Mouse (Mus musculus): Measurements from ENCODE around the gene Nr3c2. TPM values are rescaled to one million over a fixed set of nuclear protein-coding genes. Genes with fewer than 3 reads are reported as not detected.

Gene Nr3c2
- polyA plus RNA-seq, 1 experiment, result 0.88 TPM

GRCm38 (mm10) chr8:77154496-77154895 is 255.3 kb downstream of the Nr3c2 start:
- WGBS, result 55% methylated on average over 3 of the region's 3 CpGs
- TF ChIP-seq CTCF (IDR thresholded peaks at IDR 0.05; ENCODE audit: extremely low read depth, insufficient read depth, insufficient read length, insufficient replicate concordance), result no peak
- no peak for TF ChIP-seq POLR2A (IDR thresholded peaks at IDR 0.05; ENCODE audit: low read depth, low read length)
- H3K4me1 ChIP-seq (ENCODE audit: control insufficient read depth, insufficient read depth, insufficient read length), result no peaks in the 10 kb centered on the region
- H3K27ac ChIP-seq (ENCODE audit: insufficient read depth, low read length), result no peak overlapping the region
- H3K4me3 ChIP-seq (ENCODE audit: extremely low read depth, insufficient read depth, insufficient read length), result no peak overlapping the region
- no peaks in the 10 kb centered on the region for H3K36me3 ChIP-seq (ENCODE audit: control insufficient read depth, insufficient read depth, low read length)
- no peak for DNase-seq (ENCODE audit: low read depth in 1 of 2, low spot score in 2 of 2)
- no peaks in the 10 kb centered on the region for H3K27me3 ChIP-seq (ENCODE audit: control insufficient read depth, insufficient read depth, low read length)

GRCm38 (mm10) chr8:77169320-77169719 is 270.1 kb downstream of the Nr3c2 start:
- no peak for DNase-seq (ENCODE audit: low read depth in 1 of 2, low spot score in 2 of 2)
- no peaks in the 10 kb centered on the region for H3K36me3 ChIP-seq (ENCODE audit: control insufficient read depth, insufficient read depth, low read length)
- no peak overlapping the region for H3K4me3 ChIP-seq (ENCODE audit: extremely low read depth, insufficient read depth, insufficient read length)
- H3K4me1 ChIP-seq (ENCODE audit: control insufficient read depth, insufficient read depth, insufficient read length), result no peaks in the 10 kb centered on the region
- 90% methylated on average over 6 of the region's 6 CpGs for WGBS
- no peaks in the 10 kb centered on the region for H3K27me3 ChIP-seq (ENCODE audit: control insufficient read depth, insufficient read depth, low read length)
- no peak for TF ChIP-seq CTCF (IDR thresholded peaks at IDR 0.05; ENCODE audit: extremely low read depth, insufficient read depth, insufficient read length, insufficient replicate concordance)
- no peak for TF ChIP-seq POLR2A (IDR thresholded peaks at IDR 0.05; ENCODE audit: low read depth, low read length)
- no peak overlapping the region for H3K27ac ChIP-seq (ENCODE audit: insufficient read depth, low read length)

GRCm38 (mm10) chr8:77169757-77170438 is 270.7 kb downstream of the Nr3c2 start:
- 67% methylated on average over 4 of the region's 4 CpGs for WGBS
- Histone ChIP-seq H3K36me3 (ENCODE audit: control insufficient read depth, insufficient read depth, low read length) (no peaks in the 10 kb centered on the region), H3K4me3 (ENCODE audit: extremely low read depth, insufficient read depth, insufficient read length) (no peak overlapping the region), H3K27me3 (ENCODE audit: control insufficient read depth, insufficient read depth, low read length) (no peaks in the 10 kb centered on the region), H3K4me1 (ENCODE audit: control insufficient read depth, insufficient read depth, insufficient read length) (no peaks in the 10 kb centered on the region), H3K27ac (ENCODE audit: insufficient read depth, low read length) (no peak overlapping the region)
- TF ChIP-seq POLR2A (IDR thresholded peaks at IDR 0.05; ENCODE audit: low read depth, low read length), result no peak
- no peak for TF ChIP-seq CTCF (IDR thresholded peaks at IDR 0.05; ENCODE audit: extremely low read depth, insufficient read depth, insufficient read length, insufficient replicate concordance)
- DNase-seq (ENCODE audit: low read depth in 1 of 2, low spot score in 2 of 2), result no peak

GRCm38 (mm10) chr8:77170439-77170759 is 271.2 kb downstream of the Nr3c2 start:
- H3K4me3 ChIP-seq (ENCODE audit: extremely low read depth, insufficient read depth, insufficient read length), result no peak overlapping the region
- H3K36me3 ChIP-seq (ENCODE audit: control insufficient read depth, insufficient read depth, low read length), result no peaks in the 10 kb centered on the region
- no peak for TF ChIP-seq POLR2A (IDR thresholded peaks at IDR 0.05; ENCODE audit: low read depth, low read length)
- TF ChIP-seq CTCF (IDR thresholded peaks at IDR 0.05; ENCODE audit: extremely low read depth, insufficient read depth, insufficient read length, insufficient replicate concordance), result no peak
- WGBS, result 89% methylated on average over 4 of the region's 4 CpGs
- no peaks in the 10 kb centered on the region for H3K27me3 ChIP-seq (ENCODE audit: control insufficient read depth, insufficient read depth, low read length)
- H3K27ac ChIP-seq (ENCODE audit: insufficient read depth, low read length), result no peak overlapping the region
- DNase-seq (ENCODE audit: low read depth in 1 of 2, low spot score in 2 of 2), result no peak
- H3K4me1 ChIP-seq (ENCODE audit: control insufficient read depth, insufficient read depth, insufficient read length), result no peaks in the 10 kb centered on the region

- 80% methylated on average over 12 of the region's 12 CpGs for WGBS
- no peak for DNase-seq (ENCODE audit: low read depth in 1 of 2, low spot score in 2 of 2)
- Histone ChIP-seq H3K36me3 (ENCODE audit: control insufficient read depth, insufficient read depth, low read length) (no peaks in the 10 kb centered on the region), H3K27me3 (ENCODE audit: control insufficient read depth, insufficient read depth, low read length) (no peaks in the 10 kb centered on the region), H3K4me1 (ENCODE audit: control insufficient read depth, insufficient read depth, insufficient read length) (no peaks in the 10 kb centered on the region), H3K27ac (ENCODE audit: insufficient read depth, low read length) (no peak overlapping the region), H3K4me3 (ENCODE audit: extremely low read depth, insufficient read depth, insufficient read length) (no peak overlapping the region)
- TF ChIP-seq POLR2A (IDR thresholded peaks at IDR 0.05; ENCODE audit: low read depth, low read length) (no peak), CTCF (IDR thresholded peaks at IDR 0.05; ENCODE audit: extremely low read depth, insufficient read depth, insufficient read length, insufficient replicate concordance) (no peak)
Observed at GRCm38 (mm10) chr8:77173075-77173657, 273.9 kb downstream of the Nr3c2 start.

- Histone ChIP-seq H3K27me3 (ENCODE audit: control insufficient read depth, insufficient read depth, low read length) (no peaks in the 10 kb centered on the region), H3K4me1 (ENCODE audit: control insufficient read depth, insufficient read depth, insufficient read length) (no peaks in the 10 kb centered on the region), H3K4me3 (ENCODE audit: extremely low read depth, insufficient read depth, insufficient read length) (no peak overlapping the region), H3K36me3 (ENCODE audit: control insufficient read depth, insufficient read depth, low read length) (no peaks in the 10 kb centered on the region), H3K27ac (ENCODE audit: insufficient read depth, low read length) (no peak overlapping the region)
- TF ChIP-seq POLR2A (IDR thresholded peaks at IDR 0.05; ENCODE audit: low read depth, low read length) (no peak), CTCF (IDR thresholded peaks at IDR 0.05; ENCODE audit: extremely low read depth, insufficient read depth, insufficient read length, insufficient replicate concordance) (no peak)
- 81% methylated on average over 3 of the region's 3 CpGs for WGBS
- no peak for DNase-seq (ENCODE audit: low read depth in 1 of 2, low spot score in 2 of 2)
Observed at GRCm38 (mm10) chr8:77173736-77174135, 274.5 kb downstream of the Nr3c2 start.

GRCm38 (mm10) chr8:77175471-77175870 is 276.2 kb downstream of the Nr3c2 start:
- DNase-seq (ENCODE audit: low read depth in 1 of 2, low spot score in 2 of 2), result no peak
- no peak overlapping the region for H3K27ac ChIP-seq (ENCODE audit: insufficient read depth, low read length)
- WGBS, result 85% methylated on average over 4 of the region's 4 CpGs
- no peaks in the 10 kb centered on the region for H3K36me3 ChIP-seq (ENCODE audit: control insufficient read depth, insufficient read depth, low read length)
- TF ChIP-seq CTCF (IDR thresholded peaks at IDR 0.05; ENCODE audit: extremely low read depth, insufficient read depth, insufficient read length, insufficient replicate concordance) (no peak), POLR2A (IDR thresholded peaks at IDR 0.05; ENCODE audit: low read depth, low read length) (no peak)
- no peaks in the 10 kb centered on the region for H3K4me1 ChIP-seq (ENCODE audit: control insufficient read depth, insufficient read depth, insufficient read length)
- no peak overlapping the region for H3K4me3 ChIP-seq (ENCODE audit: extremely low read depth, insufficient read depth, insufficient read length)
- no peaks in the 10 kb centered on the region for H3K27me3 ChIP-seq (ENCODE audit: control insufficient read depth, insufficient read depth, low read length)

All from spleen, adult 2 months (tissue).